Mouse (Mus musculus) MEL (cell line): Measurements from ENCODE around the gene Mypn. TPM values are rescaled to one million over a fixed set of nuclear protein-coding genes. Genes with fewer than 3 reads are reported as not detected.

ENCODE experiments used
- DNase-seq: peaks from one replicate; pipeline ENCODE4 v3.0.0; 2011; ENCODE audit warnings: low read depth, low spot score
- H3K27ac ChIP-seq: 2 replicates; pipeline ENCODE4 v1.5.1; 2012; ENCODE audit warnings: low read depth, mild to moderate bottlenecking, control low read depth, low read length, moderate library complexity; ENCODE audit not compliant: control insufficient read depth
- H3K27me3 ChIP-seq, 2 experiments: fragments of 150-350 bp in 1 of 2; sonication (generic) in 1 of 2; 2 replicates each; pipeline ENCODE4 v1.6.1; 2012; ENCODE audit warnings: low read length in 2 of 2, mild to moderate bottlenecking in 2 of 2, improper control_type of control experiment in 1 of 2, moderate library complexity in 1 of 2; ENCODE audit not compliant: insufficient read depth in 2 of 2, control insufficient read depth in 1 of 2
- H3K36me3 ChIP-seq, 2 experiments: 2 replicates each; pipeline ENCODE4 v1.6.1; 2012 to 2014; ENCODE audit warnings: low read length in 2 of 2, improper control_type of control experiment in 1 of 2, inconsistent platforms in 1 of 2, mild to moderate bottlenecking in 1 of 2; ENCODE audit not compliant: insufficient read depth in 2 of 2, control insufficient read depth in 1 of 2
- H3K4me1 ChIP-seq, 2 experiments: fragments of 150-350 bp in 1 of 2; sonication (generic) in 1 of 2; 2 replicates each; pipeline ENCODE4 v1.6.1; 2012; ENCODE audit warnings: low read length in 2 of 2, improper control_type of control experiment in 1 of 2, mild to moderate bottlenecking in 1 of 2; ENCODE audit not compliant: insufficient read depth in 2 of 2, control insufficient read depth in 1 of 2
- H3K4me3 ChIP-seq, 2 experiments: fragments of 150-350 bp in 1 of 2; sonication (generic) in 1 of 2; 2 replicates each; pipeline ENCODE4 v1.5.1; 2012; ENCODE audit warnings: low read depth in 2 of 2, low read length in 2 of 2, mild to moderate bottlenecking in 2 of 2, moderate library complexity in 2 of 2, control low read depth in 1 of 2, improper control_type of control experiment in 1 of 2; ENCODE audit not compliant: control insufficient read depth in 1 of 2, insufficient read depth in 1 of 2
- H3K79me2 ChIP-seq: 2 replicates; pipeline ENCODE4 v1.6.1; 2012; ENCODE audit warnings: mild to moderate bottlenecking, low read length, moderate library complexity; ENCODE audit not compliant: control insufficient read depth, poor library complexity, insufficient read depth
- H3K9ac ChIP-seq: 2 replicates; pipeline ENCODE4 v1.6.1; 2012; ENCODE audit warnings: low read depth, mild to moderate bottlenecking, control low read depth, low read length, moderate library complexity; ENCODE audit not compliant: control insufficient read depth, poor library complexity, severe bottlenecking
- H3K9me3 ChIP-seq: fragments of 150-350 bp; sonication (generic); replicated peaks from 2 replicates; pipeline ENCODE4 v1.6.1; 2012; ENCODE audit warnings: mild to moderate bottlenecking, low read length, improper control_type of control experiment, moderate library complexity; ENCODE audit not compliant: insufficient read depth
- BHLHE40 ChIP-seq: IDR thresholded peaks from 2 replicates; pipeline ENCODE4 v1.6.1; 2012; ENCODE audit warnings: low read depth, mild to moderate bottlenecking, inconsistent platforms, low read length, improper control_type of control experiment, borderline replicate concordance
- CHD2 ChIP-seq: IDR thresholded peaks from 2 replicates; pipeline ENCODE4 v1.6.1; 2011; ENCODE audit warnings: low read length, improper control_type of control experiment
- ETS1 ChIP-seq: IDR thresholded peaks from 2 replicates; pipeline ENCODE4 v1.6.1; 2012; ENCODE audit warnings: low read depth, mild to moderate bottlenecking, inconsistent platforms, low read length, improper control_type of control experiment, moderate library complexity
- GATA1 ChIP-seq: IDR thresholded peaks from 2 replicates; pipeline ENCODE4 v1.6.1; 2011; ENCODE audit warnings: low read depth, low read length, improper control_type of control experiment
- HCFC1 ChIP-seq: IDR thresholded peaks from 2 replicates; pipeline ENCODE4 v1.6.1; 2012; ENCODE audit warnings: low read depth, mild to moderate bottlenecking, inconsistent platforms, low read length, improper control_type of control experiment, moderate library complexity
- JUND ChIP-seq: IDR thresholded peaks from 2 replicates; pipeline ENCODE4 v1.6.1; 2011; ENCODE audit warnings: low read depth, mild to moderate bottlenecking, improper control_type of control experiment, low read length
- MAX ChIP-seq: IDR thresholded peaks from 2 replicates; pipeline ENCODE4 v1.6.1; 2011; ENCODE audit warnings: low read length, improper control_type of control experiment
- MAZ ChIP-seq: IDR thresholded peaks from 2 replicates; pipeline ENCODE4 v1.6.1; 2012; ENCODE audit warnings: low read depth, mild to moderate bottlenecking, inconsistent platforms, low read length, improper control_type of control experiment
- MEF2A ChIP-seq: IDR thresholded peaks from 2 replicates; pipeline ENCODE4 v1.6.1; 2014; ENCODE audit warnings: low read depth, mild to moderate bottlenecking, inconsistent platforms, low read length, improper control_type of control experiment; ENCODE audit not compliant: poor library complexity, insufficient replicate concordance, severe bottlenecking; ENCODE audit errors: extremely low read depth
- NELFE ChIP-seq: IDR thresholded peaks from 2 replicates; pipeline ENCODE4 v1.6.1; 2011; ENCODE audit warnings: low read depth, low read length, improper control_type of control experiment
- NRF1 ChIP-seq: IDR thresholded peaks from 2 replicates; pipeline ENCODE4 v1.6.1; 2014; ENCODE audit warnings: low read depth, mild to moderate bottlenecking, inconsistent platforms, low read length, improper control_type of control experiment, moderate library complexity; ENCODE audit not compliant: poor library complexity, insufficient read depth, severe bottlenecking
- POLR2A ChIP-seq, 2 experiments: IDR thresholded peaks; 2 replicates each; pipeline ENCODE4 v1.6.1; 2011 to 2012; ENCODE audit warnings: low read length in 2 of 2, mild to moderate bottlenecking in 2 of 2, control low read depth in 1 of 2, improper control_type of control experiment in 1 of 2, low read depth in 1 of 2, moderate library complexity in 1 of 2; ENCODE audit not compliant: control insufficient read depth in 1 of 2, insufficient read depth in 1 of 2, poor library complexity in 1 of 2
- RAD21 ChIP-seq: IDR thresholded peaks from 2 replicates; pipeline ENCODE4 v1.6.1; 2011; ENCODE audit warnings: mild to moderate bottlenecking, low read depth, low read length, improper control_type of control experiment
- RCOR1 ChIP-seq: IDR thresholded peaks from 2 replicates; pipeline ENCODE4 v1.6.1; 2012; ENCODE audit warnings: low read depth, mild to moderate bottlenecking, inconsistent platforms, low read length, improper control_type of control experiment
- SMC3 ChIP-seq: IDR thresholded peaks from 2 replicates; pipeline ENCODE4 v1.6.1; 2011; ENCODE audit warnings: low read depth, low read length, improper control_type of control experiment
- TBP ChIP-seq: IDR thresholded peaks from 2 replicates; pipeline ENCODE4 v1.8.0; 2011; ENCODE audit warnings: low read depth, low read length, improper control_type of control experiment
- TCF12 ChIP-seq: IDR thresholded peaks from 2 replicates; pipeline ENCODE4 v1.6.1; 2014; ENCODE audit warnings: low read depth, mild to moderate bottlenecking, inconsistent platforms, low read length, improper control_type of control experiment, moderate library complexity
- UBTF ChIP-seq: IDR thresholded peaks from 2 replicates; pipeline ENCODE4 v1.6.1; 2012; ENCODE audit warnings: low read depth, mild to moderate bottlenecking, inconsistent platforms, low read length, improper control_type of control experiment, moderate library complexity, borderline replicate concordance; ENCODE audit not compliant: insufficient read depth
- USF2 ChIP-seq, 2 experiments: IDR thresholded peaks; 2 replicates each; pipeline ENCODE4 v1.6.1; 2011 to 2012; ENCODE audit warnings: improper control_type of control experiment in 2 of 2, low read length in 2 of 2, borderline replicate concordance in 1 of 2, inconsistent platforms in 1 of 2, low read depth in 1 of 2, mild to moderate bottlenecking in 1 of 2; ENCODE audit not compliant: insufficient read depth in 1 of 2
- ZMIZ1 ChIP-seq: IDR thresholded peaks from 2 replicates; pipeline ENCODE4 v1.6.1; 2012; ENCODE audit warnings: low read depth, mild to moderate bottlenecking, inconsistent platforms, low read length, improper control_type of control experiment, moderate library complexity
- polyA plus RNA-seq, 2 experiments: library from polyadenylated mRNA; stranded (reverse) in 1 of 2; unstranded in 1 of 2; fragments of >175 nt in 1 of 2; fragments of >200 nt in 1 of 2; gene quantifications; 2 replicates each; pipeline versions ENCODE4 v1.2.1 to v1.2.4; 2012; ENCODE audit warnings: low replicate concordance in 2 of 2, low read depth in 1 of 2; ENCODE audit not compliant: insufficient read length in 2 of 2, insufficient read depth in 1 of 2, missing spikeins in 1 of 2
- total RNA-seq: library from RNA; depleted of rRNA; stranded (reverse); fragments of 300-350 nt; gene quantifications from 2 replicates; pipeline ENCODE4 v1.2.3, GENCODE M21; 2012

Mypn gene
- total and polyA plus RNA-seq, 3 experiments, result not detected

DNA sequence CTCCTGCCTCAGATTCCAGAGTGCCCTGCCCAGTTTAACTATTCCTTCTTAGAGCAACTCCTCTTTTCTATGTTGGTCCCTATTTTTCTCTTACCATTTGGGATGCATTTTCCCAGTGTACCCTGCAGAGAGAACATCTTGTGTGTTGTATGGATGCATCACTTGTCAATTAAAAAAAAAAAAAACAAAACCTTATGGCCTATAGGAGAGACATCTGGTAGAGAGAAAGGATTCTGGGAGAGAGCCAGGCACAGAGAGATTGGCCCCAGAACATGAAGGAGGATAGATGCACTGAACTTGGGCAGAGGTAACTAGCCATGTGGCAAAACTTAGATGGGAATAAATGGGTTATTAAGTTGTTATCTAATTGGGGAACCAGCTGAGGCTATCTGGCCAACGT lies 22.6 kb downstream of the Mypn start:
- DNase-seq, result no peak
- Histone ChIP-seq H3K27ac (no peak overlapping the region), H3K27me3 (peaks cover 7 to 8% of the 10 kb centered on the region in 2 experiments), H3K4me1 (peaks cover 0 to 2% of the 10 kb centered on the region in 2 experiments; a peak in 1 of 4 replicates), H3K4me3 (no peak overlapping the region), H3K9ac (no peak overlapping the region), H3K79me2 (no peaks in the 10 kb centered on the region), H3K36me3 (no peaks in the 10 kb centered on the region), H3K9me3 (no peaks in the 10 kb centered on the region)
- TF ChIP-seq BHLHE40 (no peak), MEF2A (no peak), TCF12 (no peak), JUND (no peak), CHD2 (no peak)

DNA sequence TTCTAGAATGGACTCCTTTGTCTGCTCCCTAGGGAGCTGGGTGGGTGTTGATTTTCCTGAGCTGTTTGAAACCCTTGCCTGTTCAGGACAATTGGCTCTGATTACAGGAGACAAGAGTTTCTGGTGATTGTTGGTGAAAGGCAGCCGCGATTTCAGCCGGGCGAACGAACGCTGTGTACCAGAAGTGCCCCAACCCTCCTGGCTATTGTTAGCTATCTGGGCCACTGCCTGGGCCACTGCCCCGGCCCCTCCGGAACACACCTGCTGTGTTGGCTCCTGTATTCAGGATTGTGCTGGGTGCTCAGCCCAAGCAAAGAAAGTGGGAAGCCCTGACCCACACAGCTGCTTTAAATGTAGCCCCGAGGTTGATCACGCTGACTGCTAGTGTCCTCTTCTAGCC lies 24.2 kb downstream of the Mypn start:
- Histone ChIP-seq H3K9ac (no peak overlapping the region), H3K4me3 (no peak overlapping the region), H3K36me3 (no peaks in the 10 kb centered on the region), H3K27me3 (peaks cover 7 to 8% of the 10 kb centered on the region in 2 experiments), H3K9me3 (no peaks in the 10 kb centered on the region), H3K79me2 (no peaks in the 10 kb centered on the region), H3K4me1 (peaks cover 0 to 2% of the 10 kb centered on the region in 2 experiments; a peak in 1 of 4 replicates), H3K27ac (no peak overlapping the region)
- DNase-seq, result no peak
- no peak for TF ChIP-seq NELFE
- TF ChIP-seq JUND, result no peak
- TF ChIP-seq NRF1, result no peak
- TF ChIP-seq ETS1, result no peak
- TF ChIP-seq USF2 (IDR thresholded peaks at IDR 0.05; ENCODE audit: borderline replicate concordance in 1 of 2, insufficient read depth in 1 of 2, low read depth in 1 of 2, low read length in 2 of 2), result no peak
- no peak for TF ChIP-seq HCFC1
- TF ChIP-seq MAX, result no peak
- no peak for TF ChIP-seq MEF2A
- no peak for TF ChIP-seq TCF12
- TF ChIP-seq GATA1, result no peak
- no peak for TF ChIP-seq RAD21
- no peak for TF ChIP-seq RCOR1
- TF ChIP-seq POLR2A (IDR thresholded peaks at IDR 0.05; ENCODE audit: control insufficient read depth in 1 of 2, insufficient read depth in 1 of 2, low read depth in 1 of 2, low read length in 2 of 2, poor library complexity in 1 of 2), result no peak
- TF ChIP-seq UBTF, result no peak
- TF ChIP-seq MAZ, result no peak
- no peak for TF ChIP-seq SMC3
- no peak for TF ChIP-seq CHD2
- TF ChIP-seq ZMIZ1, result no peak
- TF ChIP-seq TBP, result no peak
